Mouse (Mus musculus) hindbrain, postnatal 0 days (tissue): ENCODE measurements around the gene Gm20521. TPM values are rescaled to one million over a fixed set of nuclear protein-coding genes. Genes with fewer than 3 reads are reported as not detected.

Experiments
- ATAC-seq: fragments of 200-750 bp; cut with Nextera tagmentation; 2 replicates; pipeline ENCODE4 v1.8.0; 2017; ENCODE audit warnings: mild to moderate bottlenecking, moderate TSS enrichment, moderate library complexity
- DNase-seq: peaks from one replicate; pipeline ENCODE4 v3.0.0-alpha.2; 2015; ENCODE audit warnings: low spot score
- H3K27ac ChIP-seq: fragments of 300-500 bp; sonication (generic); 2 replicates; pipeline ENCODE4 v1.5.1; 2014; ENCODE audit warnings: mild to moderate bottlenecking
- H3K27me3 ChIP-seq: fragments of 300-500 bp; sonication (generic); 2 replicates; pipeline ENCODE4 v1.6.1; 2014; ENCODE audit warnings: low read length, mixed read lengths; ENCODE audit not compliant: insufficient read depth
- H3K36me3 ChIP-seq: fragments of 300-500 bp; sonication (generic); 2 replicates; pipeline ENCODE4 v1.6.1; 2014; ENCODE audit warnings: low read length, mixed read lengths; ENCODE audit not compliant: insufficient read depth
- H3K4me1 ChIP-seq: fragments of 300-500 bp; sonication (generic); 2 replicates; pipeline ENCODE4 v1.6.1; 2014; ENCODE audit warnings: antibody characterized with exemption, low read length, mixed read lengths; ENCODE audit not compliant: insufficient read depth
- H3K4me2 ChIP-seq: fragments of 300-500 bp; sonication (generic); 2 replicates; pipeline ENCODE4 v1.6.1; 2014; ENCODE audit warnings: low read depth, mild to moderate bottlenecking, low read length, moderate library complexity, mixed read lengths
- H3K4me3 ChIP-seq: fragments of 300-500 bp; sonication (generic); 2 replicates; pipeline ENCODE4 v1.5.1; 2014; ENCODE audit warnings: low read length
- H3K9ac ChIP-seq: fragments of 300-500 bp; sonication (generic); replicated peaks from 2 replicates; pipeline ENCODE4 v1.6.1; 2014; ENCODE audit warnings: mild to moderate bottlenecking, low read length, moderate library complexity, mixed read lengths
- H3K9me3 ChIP-seq: fragments of 300-500 bp; sonication (generic); 2 replicates; pipeline ENCODE4 v1.6.1; 2016; ENCODE audit warnings: low read length, mixed read lengths
- CTCF ChIP-seq: IDR thresholded peaks from 2 replicates; pipeline ENCODE4 v1.5.1; 2016; ENCODE audit warnings: antibody characterized with exemption, control low read depth, low read depth
- WGBS: fragments of 180-500 bp; shearing (Covaris S2); extraction: QIAGEN DNeasy Blood & Tissue Kit; methylation state at CpG from one replicate; pipeline ENCODE4 v1.1.7; 2014; 5-methylcytosine and 5-hydroxymethylcytosine counted together
- polyA plus RNA-seq: library from polyadenylated mRNA; unstranded; fragments of >200 nt; fragmentation: Nextera tagmentation; extraction: Ambion mirVana; gene quantifications from 2 replicates; pipeline ENCODE4 v1.2.1, GENCODE M21; 2015
- total RNA-seq: library from RNA; depleted of rRNA; stranded (reverse); fragments of >200 nt; gene quantifications from 2 replicates; pipeline ENCODE4 v1.2.3, GENCODE M21; 2014

The Gm20521 gene
- total and polyA plus RNA-seq, 2 experiments from 2014 or later, result 1.3 to 3.0 TPM

DNA sequence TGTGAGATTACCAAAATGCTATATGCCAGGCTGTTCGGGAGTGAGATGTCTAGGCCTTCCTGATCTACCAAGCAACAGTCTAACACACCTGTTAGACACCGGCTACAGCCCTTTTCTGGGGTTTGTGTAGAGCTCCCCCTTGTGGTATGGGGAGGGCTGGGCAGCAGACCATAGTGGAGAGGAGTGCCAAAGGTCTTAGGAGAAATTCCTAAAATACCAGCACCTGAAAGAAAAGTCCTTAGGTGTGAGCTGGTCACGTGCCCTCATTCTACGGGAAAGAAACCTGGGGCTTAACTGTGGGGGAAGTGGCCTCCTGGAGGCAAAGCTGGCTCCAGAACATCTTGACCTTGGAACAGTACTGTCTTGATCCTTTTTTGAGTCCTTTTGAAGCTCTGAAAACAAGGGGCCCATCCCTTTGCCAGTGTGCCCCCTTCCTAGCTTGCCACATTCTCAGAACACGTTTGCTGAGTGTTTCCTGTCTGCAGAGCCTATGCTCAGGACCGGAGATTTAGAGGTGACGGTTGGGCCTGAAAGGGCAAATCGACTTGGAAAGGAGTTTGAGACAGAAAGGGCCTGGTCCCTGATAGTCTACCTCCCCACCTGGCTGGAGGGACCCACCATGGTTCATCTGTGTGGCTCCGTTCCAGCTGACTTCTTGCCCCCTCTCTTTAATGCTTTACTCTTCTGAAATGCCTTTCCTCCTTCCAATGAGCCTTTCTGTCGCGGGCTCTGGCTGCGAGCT is 56.4 kb downstream of the Gm20521 start:
- Histone ChIP-seq H3K27ac (no peak overlapping the region), H3K9me3 (no peaks in the 10 kb centered on the region), H3K36me3 (no peaks in the 10 kb centered on the region), H3K4me3 (no peak overlapping the region), H3K27me3 (no peaks in the 10 kb centered on the region), H3K4me2 (no peak overlapping the region), H3K4me1 (no peaks in the 10 kb centered on the region), H3K9ac (no peak overlapping the region)
- TF ChIP-seq CTCF, result peak; percentile 80
- ATAC-seq, result no peak
- DNase-seq, result peak; percentile 57
- WGBS, result 57% methylated on average over 12 of the region's 12 CpGs

- 86% methylated on average over 3 of the region's 3 CpGs for WGBS
These were observed 56.9 kb downstream of the Gm20521 start for GRCm38 (mm10) chr14:54940176-54940530.

GRCm38 (mm10) chr14:54941024-54941978 is 58.1 kb downstream of the Gm20521 start:
- DNase-seq (no peak), ATAC-seq (no peak)
- no peaks in the 10 kb centered on the region for H3K27me3 ChIP-seq
- no peak overlapping the region for H3K4me2 ChIP-seq
- WGBS, result 58% methylated on average over 13 of the region's 13 CpGs
- no peak overlapping the region for H3K4me3 ChIP-seq
- H3K4me1 ChIP-seq, result no peaks in the 10 kb centered on the region
- no peak overlapping the region for H3K27ac ChIP-seq
- no peaks in the 10 kb centered on the region for H3K36me3 ChIP-seq
- H3K9me3 ChIP-seq, result no peaks in the 10 kb centered on the region
- TF ChIP-seq CTCF, result no peak
- no peak overlapping the region for H3K9ac ChIP-seq

More at GRCm38 (mm10) chr14:54940176-54940530, 56.9 kb downstream of the Gm20521 start:
- Histone ChIP-seq H3K27me3 (no peaks in the 10 kb centered on the region), H3K4me2 (no peak overlapping the region), H3K36me3 (no peaks in the 10 kb centered on the region), H3K4me1 (no peaks in the 10 kb centered on the region), H3K27ac (no peak overlapping the region), H3K9me3 (no peaks in the 10 kb centered on the region), H3K9ac (no peak overlapping the region), H3K4me3 (no peak overlapping the region)
- ATAC-seq, result no peak
- no peak for TF ChIP-seq CTCF
- no peak for DNase-seq

- no peak for TF ChIP-seq CTCF
- Histone ChIP-seq H3K36me3 (no peaks in the 10 kb centered on the region), H3K4me2 (no peak overlapping the region), H3K27ac (no peak overlapping the region), H3K9ac (no peak overlapping the region), H3K9me3 (no peaks in the 10 kb centered on the region), H3K4me1 (no peaks in the 10 kb centered on the region), H3K27me3 (no peaks in the 10 kb centered on the region), H3K4me3 (no peak overlapping the region)
- WGBS, result 86% methylated on average over 8 of the region's 8 CpGs
- DNase-seq (no peak), ATAC-seq (no peak)
These were observed 59.2 kb downstream of the Gm20521 start for GRCm38 (mm10) chr14:54942479-54942878.

- H3K36me3 ChIP-seq, result no peaks in the 10 kb centered on the region
- no peak for TF ChIP-seq CTCF
- H3K9ac ChIP-seq, result no peak overlapping the region
- no peaks in the 10 kb centered on the region for H3K27me3 ChIP-seq
- H3K4me2 ChIP-seq, result no peak overlapping the region
- no peaks in the 10 kb centered on the region for H3K9me3 ChIP-seq
- DNase-seq, result no peak
- no peak overlapping the region for H3K27ac ChIP-seq
- no peak for ATAC-seq
- no peaks in the 10 kb centered on the region for H3K4me1 ChIP-seq
- 92% methylated on average over 7 of the region's 7 CpGs for WGBS
- no peak overlapping the region for H3K4me3 ChIP-seq
These were observed 60.7 kb downstream of the Gm20521 start for GRCm38 (mm10) chr14:54943971-54944370.

DNA sequence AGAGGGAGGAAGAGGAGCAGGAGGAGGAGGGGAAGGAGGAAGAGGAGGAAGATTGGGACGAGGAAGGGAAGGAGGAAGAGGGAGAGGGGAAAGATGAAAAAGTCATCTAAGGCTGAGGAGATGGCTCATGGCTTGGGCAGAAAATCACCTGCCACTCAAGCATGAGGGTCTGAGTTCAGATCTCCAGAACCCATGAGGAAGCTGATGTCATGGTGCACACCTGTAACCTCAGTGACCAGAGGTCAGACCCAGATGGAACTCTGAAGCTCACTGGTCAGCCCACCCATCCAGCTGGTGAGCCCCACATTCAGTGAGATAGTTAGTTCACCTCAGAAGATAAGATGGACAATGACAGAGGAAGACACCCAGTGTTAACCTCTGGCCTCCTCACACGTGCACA is 61.7 kb downstream of the Gm20521 start:
- no peaks in the 10 kb centered on the region for H3K9me3 ChIP-seq
- no peak for TF ChIP-seq CTCF
- H3K27me3 ChIP-seq, result no peaks in the 10 kb centered on the region
- H3K27ac ChIP-seq, result no peak overlapping the region
- WGBS, result 80% methylated on average over 2 of the region's 2 CpGs
- H3K9ac ChIP-seq, result no peak overlapping the region
- H3K4me3 ChIP-seq, result no peak overlapping the region
- H3K36me3 ChIP-seq, result no peaks in the 10 kb centered on the region
- DNase-seq, result no peak
- H3K4me1 ChIP-seq, result no peaks in the 10 kb centered on the region
- H3K4me2 ChIP-seq, result no peak overlapping the region
- no peak for ATAC-seq
